Mouse (Mus musculus): ENCODE data around the gene P4ha1. TPM values are rescaled to one million over a fixed set of nuclear protein-coding genes. Genes with fewer than 3 reads are reported as not detected.

P4ha1 gene
- polyA plus RNA-seq, 1 experiment from 2014 or later, result 50.4 TPM

GRCm38 (mm10) chr10:59326612-59327315 is 3.7 kb downstream of the P4ha1 start:
- Histone ChIP-seq H3K36me3 (no peaks in the 10 kb centered on the region), H3K4me3 (no peak overlapping the region), H3K27me3 (no peaks in the 10 kb centered on the region), H3K9me3 (replicated peaks) (no peaks in the 10 kb centered on the region), H3K4me1 (peaks cover 14% of the 10 kb centered on the region; the same call in 1 of the 2 replicates), H3K27ac (no peak overlapping the region), H3K4me2 (replicated peaks) (no peak overlapping the region), H3K9ac (no peak overlapping the region)
- ATAC-seq (ENCODE audit: low FRiP score), result no peak
- 85% methylated on average over 8 of the region's 8 CpGs for WGBS

- no peaks in the 10 kb centered on the region for H3K36me3 ChIP-seq
- ATAC-seq (ENCODE audit: low FRiP score), result no peak
- H3K4me1 ChIP-seq, result peaks cover 12% of the 10 kb centered on the region; the same call in 1 of the 2 replicates
- no peak overlapping the region for H3K4me3 ChIP-seq
- no peak overlapping the region for H3K27ac ChIP-seq
- H3K9ac ChIP-seq, result no peak overlapping the region
- H3K27me3 ChIP-seq, result no peaks in the 10 kb centered on the region
- WGBS, result 91% methylated on average over 3 of the region's 3 CpGs
- no peak overlapping the region for H3K4me2 ChIP-seq (replicated peaks)
- H3K9me3 ChIP-seq (replicated peaks), result no peaks in the 10 kb centered on the region
Measured at GRCm38 (mm10) chr10:59327316-59327710, 4.2 kb downstream of the P4ha1 start.

GRCm38 (mm10) chr10:59331546-59332256 is 8.6 kb downstream of the P4ha1 start:
- 91% methylated on average over 6 of the region's 6 CpGs for WGBS
- Histone ChIP-seq H3K4me2 (replicated peaks) (no peak overlapping the region), H3K27me3 (no peaks in the 10 kb centered on the region), H3K9ac (no peak overlapping the region), H3K27ac (no peak overlapping the region), H3K36me3 (no peaks in the 10 kb centered on the region), H3K9me3 (replicated peaks) (no peaks in the 10 kb centered on the region), H3K4me3 (no peak overlapping the region), H3K4me1 (no peaks in the 10 kb centered on the region)
- no peak for ATAC-seq (ENCODE audit: low FRiP score)

GRCm38 (mm10) chr10:59333400-59333799 is 10.3 kb downstream of the P4ha1 start:
- H3K27ac ChIP-seq, result no peak overlapping the region
- H3K36me3 ChIP-seq, result peaks cover 6% of the 10 kb centered on the region
- 91% methylated on average over 4 of the region's 4 CpGs for WGBS
- no peak for ATAC-seq (ENCODE audit: low FRiP score)
- no peak overlapping the region for H3K4me2 ChIP-seq (replicated peaks)
- no peaks in the 10 kb centered on the region for H3K27me3 ChIP-seq
- no peak overlapping the region for H3K9ac ChIP-seq
- no peaks in the 10 kb centered on the region for H3K9me3 ChIP-seq (replicated peaks)
- no peak overlapping the region for H3K4me3 ChIP-seq
- no peaks in the 10 kb centered on the region for H3K4me1 ChIP-seq

DNA sequence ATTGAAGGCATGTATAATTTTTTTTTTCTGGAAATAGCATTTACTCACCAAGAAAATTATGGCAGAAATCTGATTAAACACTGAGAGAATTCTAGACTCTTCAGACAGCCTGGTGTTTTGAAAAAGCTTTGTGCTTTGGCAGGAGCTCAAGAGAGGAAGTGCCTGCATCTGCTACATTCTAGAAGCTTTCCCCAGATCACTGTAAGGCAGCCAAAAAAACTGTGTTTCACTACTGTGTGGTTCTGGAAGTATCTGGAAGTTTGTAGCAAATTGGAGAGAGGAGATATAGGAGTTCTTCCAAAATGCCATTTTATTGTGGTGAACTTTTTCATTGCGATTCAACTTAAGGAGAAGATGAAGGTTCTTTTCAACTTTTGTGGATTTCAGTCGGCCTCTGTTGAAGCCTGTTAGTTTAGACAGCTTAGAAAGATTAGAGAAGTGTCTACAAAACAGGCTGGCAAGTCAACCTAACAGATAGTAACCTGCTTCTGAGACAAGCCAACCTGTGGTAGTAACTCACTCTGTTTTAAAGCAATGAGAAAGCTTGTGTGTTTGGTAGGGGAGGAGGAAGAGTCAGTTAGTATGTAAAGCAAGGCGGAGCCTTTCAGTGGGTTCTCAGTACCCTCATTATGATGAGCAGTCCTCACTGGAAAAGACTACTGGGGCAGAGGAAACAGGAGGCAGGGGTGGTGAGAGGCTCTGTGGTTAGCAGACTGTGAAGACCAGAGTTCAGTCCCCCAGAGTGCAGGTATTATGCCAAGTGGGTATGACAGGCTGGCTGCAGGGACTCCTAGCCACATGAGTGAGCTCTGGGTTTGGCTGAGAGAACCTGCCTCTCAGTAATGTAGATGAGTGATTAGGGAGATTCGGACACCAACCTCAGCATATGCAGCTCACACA is 12.1 kb downstream of the P4ha1 start:
- Histone ChIP-seq H3K4me3 (no peak overlapping the region), H3K9me3 (replicated peaks) (no peaks in the 10 kb centered on the region), H3K4me1 (no peaks in the 10 kb centered on the region), H3K4me2 (replicated peaks) (no peak overlapping the region), H3K27ac (no peak overlapping the region), H3K27me3 (no peaks in the 10 kb centered on the region), H3K36me3 (peaks cover 16% of the 10 kb centered on the region), H3K9ac (no peak overlapping the region)
- WGBS, result 81% methylated on average over 4 of the region's 4 CpGs
- no peak for ATAC-seq (ENCODE audit: low FRiP score)

DNA sequence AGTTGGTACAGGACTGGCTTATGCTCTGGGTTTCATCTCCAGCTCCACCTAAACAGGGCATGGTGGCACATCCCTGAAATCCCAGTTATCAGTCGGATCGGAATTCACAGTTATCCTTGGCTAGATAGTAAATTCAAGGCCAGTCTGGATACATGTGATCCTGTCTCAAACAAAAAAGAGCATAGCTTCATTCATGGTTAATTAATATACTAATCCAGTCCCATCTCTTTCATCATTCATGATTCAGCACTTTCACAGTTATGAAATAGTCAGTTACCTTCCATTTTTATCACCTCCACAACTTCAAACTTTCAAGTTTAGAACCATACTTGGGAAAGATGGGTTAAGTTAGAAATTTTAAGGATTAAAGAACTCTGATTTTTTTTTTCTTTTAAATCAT is 13.0 kb downstream of the P4ha1 start:
- Histone ChIP-seq H3K9me3 (replicated peaks) (no peaks in the 10 kb centered on the region), H3K9ac (no peak overlapping the region), H3K27ac (no peak overlapping the region), H3K4me1 (no peaks in the 10 kb centered on the region), H3K4me2 (replicated peaks) (no peak overlapping the region), H3K36me3 (peaks cover 18% of the 10 kb centered on the region), H3K27me3 (no peaks in the 10 kb centered on the region), H3K4me3 (no peak overlapping the region)
- no peak for ATAC-seq (ENCODE audit: low FRiP score)
- 90% methylated on average over 2 of the region's 2 CpGs for WGBS

DNA sequence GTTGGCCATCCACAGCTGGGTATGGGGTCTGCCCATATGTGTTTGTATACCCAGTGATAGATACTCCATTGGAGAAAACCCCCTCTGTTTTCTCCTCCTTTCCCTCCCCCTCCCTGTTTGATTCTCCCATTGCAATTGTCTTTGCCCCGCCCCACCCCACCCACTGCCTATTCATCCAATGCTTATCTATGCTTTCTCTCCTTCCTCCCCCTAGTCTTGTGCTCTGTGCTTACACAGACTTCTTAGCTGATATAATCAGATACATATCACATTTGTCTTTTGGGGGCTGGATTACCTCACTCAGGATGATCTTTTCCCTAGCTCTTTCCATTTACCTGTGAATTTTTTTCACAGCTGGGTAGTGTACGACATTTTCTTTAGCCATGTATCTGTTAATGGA is 23.5 kb downstream of the P4ha1 start:
- Histone ChIP-seq H3K27me3 (no peaks in the 10 kb centered on the region), H3K4me1 (no peaks in the 10 kb centered on the region), H3K9ac (no peak overlapping the region), H3K36me3 (peaks cover 46% of the 10 kb centered on the region), H3K9me3 (replicated peaks) (no peaks in the 10 kb centered on the region), H3K4me3 (no peak overlapping the region), H3K4me2 (replicated peaks) (no peak overlapping the region), H3K27ac (no peak overlapping the region)
- WGBS, result 93% methylated on average over 2 of the region's 2 CpGs
- no peak for ATAC-seq (ENCODE audit: low FRiP score)

- H3K27me3 ChIP-seq, result no peaks in the 10 kb centered on the region
- H3K27ac ChIP-seq, result no peak overlapping the region
- H3K4me3 ChIP-seq, result no peak overlapping the region
- WGBS, result 93% methylated on average over 9 of the region's 9 CpGs
- no peak overlapping the region for H3K4me2 ChIP-seq (replicated peaks)
- no peaks in the 10 kb centered on the region for H3K9me3 ChIP-seq (replicated peaks)
- H3K36me3 ChIP-seq, result peaks cover 52% of the 10 kb centered on the region
- H3K4me1 ChIP-seq, result no peaks in the 10 kb centered on the region
- H3K9ac ChIP-seq, result no peak overlapping the region
- ATAC-seq (ENCODE audit: low FRiP score), result no peak
Measured at GRCm38 (mm10) chr10:59348200-59348599, 25.1 kb downstream of the P4ha1 start.

GRCm38 (mm10) chr10:59349536-59349935 is 26.4 kb downstream of the P4ha1 start:
- Histone ChIP-seq H3K4me2 (replicated peaks) (no peak overlapping the region), H3K27ac (no peak overlapping the region), H3K9me3 (replicated peaks) (no peaks in the 10 kb centered on the region), H3K9ac (no peak overlapping the region), H3K36me3 (peaks cover 58% of the 10 kb centered on the region), H3K4me1 (no peaks in the 10 kb centered on the region), H3K27me3 (no peaks in the 10 kb centered on the region), H3K4me3 (no peak overlapping the region)
- ATAC-seq (ENCODE audit: low FRiP score), result no peak
- WGBS, result 98% methylated on average over 2 of the region's 2 CpGs

GRCm38 (mm10) chr10:59353065-59353464 is 30.0 kb downstream of the P4ha1 start:
- ATAC-seq (ENCODE audit: low FRiP score), result no peak
- Histone ChIP-seq H3K27ac (no peak overlapping the region), H3K9ac (no peak overlapping the region), H3K36me3 (peaks cover 51% of the 10 kb centered on the region), H3K4me1 (no peaks in the 10 kb centered on the region), H3K27me3 (no peaks in the 10 kb centered on the region), H3K4me3 (no peak overlapping the region), H3K4me2 (replicated peaks) (no peak overlapping the region), H3K9me3 (replicated peaks) (no peaks in the 10 kb centered on the region)
- 54% methylated on average over 1 of the region's 1 CpGs for WGBS

GRCm38 (mm10) chr10:59354120-59354519 is 31.0 kb downstream of the P4ha1 start:
- Histone ChIP-seq H3K4me2 (replicated peaks) (no peak overlapping the region), H3K36me3 (peaks cover 42% of the 10 kb centered on the region), H3K4me3 (no peak overlapping the region), H3K4me1 (no peaks in the 10 kb centered on the region), H3K27ac (no peak overlapping the region), H3K27me3 (no peaks in the 10 kb centered on the region), H3K9me3 (replicated peaks) (no peaks in the 10 kb centered on the region), H3K9ac (no peak overlapping the region)
- WGBS, result 73% methylated on average over 12 of the region's 12 CpGs
- no peak for ATAC-seq (ENCODE audit: low FRiP score)

DNA sequence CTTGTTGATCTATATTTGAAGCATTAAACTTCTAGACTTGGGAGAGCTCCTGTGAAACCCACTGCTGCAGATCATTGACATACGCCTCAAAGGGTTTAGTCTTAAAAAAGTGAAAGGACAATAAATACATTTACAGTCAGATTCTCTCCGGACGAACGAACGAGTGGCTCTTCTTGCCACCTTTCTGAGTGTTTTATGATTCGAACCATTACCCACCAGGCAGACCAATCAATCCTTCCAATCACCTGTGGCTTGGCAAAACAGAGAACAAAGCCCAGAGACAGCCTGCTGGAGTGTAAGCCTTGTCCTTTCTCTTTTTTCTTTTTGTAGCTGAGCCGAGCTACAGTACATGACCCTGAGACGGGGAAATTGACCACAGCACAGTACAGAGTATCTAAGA is 31.9 kb downstream of the P4ha1 start:
- Histone ChIP-seq H3K27ac (no peak overlapping the region), H3K9ac (no peak overlapping the region), H3K27me3 (no peaks in the 10 kb centered on the region), H3K36me3 (peaks cover 41% of the 10 kb centered on the region), H3K9me3 (replicated peaks) (no peaks in the 10 kb centered on the region), H3K4me2 (replicated peaks) (no peak overlapping the region), H3K4me3 (no peak overlapping the region), H3K4me1 (no peaks in the 10 kb centered on the region)
- ATAC-seq (ENCODE audit: low FRiP score), result no peak
- 91% methylated on average over 8 of the region's 8 CpGs for WGBS

Measured in hindbrain, embryonic 12.5 days (tissue).